Mouse (Mus musculus): ENCODE data around the gene Fignl2.
A peak's percentile ranks its signal among the peaks of the same experiment; 100 is the strongest.

Gene Fignl2

GRCm38 (mm10) chr15:101068029-101068428, 10.3 kb downstream of the Fignl2 start:
- no peak for DNase-seq (ENCODE audit: low spot score in 2 of 2)

- no peak for DNase-seq (ENCODE audit: low spot score in 2 of 2)
Observed at GRCm38 (mm10) chr15:101066920-101067696, 11.3 kb downstream of the Fignl2 start.

GRCm38 (mm10) chr15:101066364-101066847, 12.0 kb downstream of the Fignl2 start:
- DNase-seq (ENCODE audit: low spot score in 2 of 2): no peak

- no peak for DNase-seq (ENCODE audit: low spot score in 2 of 2)
Observed at GRCm38 (mm10) chr15:101065069-101065468, 13.3 kb downstream of the Fignl2 start.

GRCm38 (mm10) chr15:101060280-101060852, 18.0 kb downstream of the Fignl2 start:
- no peak for DNase-seq (ENCODE audit: low spot score in 2 of 2)

- DNase-seq (ENCODE audit: low spot score in 2 of 2): no peak
Observed at GRCm38 (mm10) chr15:101059570-101060279, 18.6 kb downstream of the Fignl2 start.

- peak in 1 of 2 experiments; percentile 51 for DNase-seq (ENCODE audit: low spot score in 2 of 2)
Observed at GRCm38 (mm10) chr15:101056225-101056624, 22.1 kb downstream of the Fignl2 start.

- no peak for DNase-seq (ENCODE audit: low spot score in 2 of 2)
Observed at GRCm38 (mm10) chr15:101054541-101054940, 23.8 kb downstream of the Fignl2 start.

GRCm38 (mm10) chr15:101053832-101054459, 24.4 kb downstream of the Fignl2 start:
- no peak for DNase-seq (ENCODE audit: low spot score in 2 of 2)

GRCm38 (mm10) chr15:101052560-101053501, 25.5 kb downstream of the Fignl2 start:
- DNase-seq (ENCODE audit: low spot score in 2 of 2): no peak

- DNase-seq (ENCODE audit: low spot score in 2 of 2): no peak
Observed at GRCm38 (mm10) chr15:101051869-101052268, 26.5 kb downstream of the Fignl2 start.

- no peak for DNase-seq (ENCODE audit: low spot score in 2 of 2)
Observed at GRCm38 (mm10) chr15:101048338-101048896, 29.9 kb downstream of the Fignl2 start.

- DNase-seq (ENCODE audit: low spot score in 2 of 2): no peak
Observed at GRCm38 (mm10) chr15:101047194-101047555, 31.2 kb downstream of the Fignl2 start, which contains the start of gene Gm47841. Gm47841 (minus strand) TSS chr15:101047397.

GRCm38 (mm10) chr15:101046527-101047193, 31.7 kb downstream of the Fignl2 start:
- peak in 1 of 2 experiments; percentile 43 for DNase-seq (ENCODE audit: low spot score in 2 of 2)

GRCm38 (mm10) chr15:101046039-101046526, 32.3 kb downstream of the Fignl2 start:
- DNase-seq (ENCODE audit: low spot score in 2 of 2): no peak

GRCm38 (mm10) chr15:101044531-101044930, 33.8 kb downstream of the Fignl2 start:
- DNase-seq (ENCODE audit: low spot score in 2 of 2): no peak

GRCm38 (mm10) chr15:101042613-101043012, 35.8 kb downstream of the Fignl2 start:
- peak in 1 of 2 experiments; percentile 65 for DNase-seq (ENCODE audit: low spot score in 2 of 2)

GRCm38 (mm10) chr15:101041966-101042365, 36.4 kb downstream of the Fignl2 start:
- DNase-seq (ENCODE audit: low spot score in 2 of 2): no peak

- no peak for DNase-seq (ENCODE audit: low spot score in 2 of 2)
Observed at GRCm38 (mm10) chr15:101039651-101040050, 38.7 kb downstream of the Fignl2 start.

GRCm38 (mm10) chr15:101028960-101029359, 49.4 kb downstream of the Fignl2 start:
- DNase-seq (ENCODE audit: low spot score in 2 of 2): no peak

All from frontal cortex, postnatal 14 days (tissue).